17 mouse cellular contexts compared by ENCODE assay signal in the genomic region with DNA sequence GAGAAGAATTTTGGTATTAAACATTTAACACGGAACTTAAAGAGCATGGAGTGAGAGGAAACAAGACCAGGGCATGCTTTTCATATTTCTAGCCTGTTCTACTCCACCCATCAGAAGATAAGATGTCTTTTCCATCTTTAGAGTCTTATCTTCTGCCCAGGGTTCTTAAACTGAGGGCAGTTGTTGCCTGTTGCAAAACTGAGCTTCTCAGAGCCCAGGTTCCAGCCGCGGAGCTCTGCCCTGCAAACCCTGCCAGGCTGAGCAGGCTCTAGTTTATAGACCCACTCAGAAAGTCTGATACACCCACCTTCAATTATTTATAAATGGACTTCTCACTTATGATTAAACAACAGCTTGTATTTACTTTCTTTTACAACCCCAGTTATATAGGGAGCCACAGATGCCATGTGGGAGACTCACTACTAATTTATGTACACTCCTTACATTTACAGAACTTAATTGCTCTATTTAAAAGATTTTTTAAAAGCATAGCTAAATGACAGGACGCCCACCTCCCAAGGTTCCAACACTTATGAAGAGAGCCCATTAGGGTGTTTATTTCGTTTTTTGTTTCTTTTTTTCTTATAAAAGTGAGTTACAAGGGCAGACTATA. TPM values are rescaled to one million over a fixed set of nuclear protein-coding genes. Genes with fewer than 3 reads are reported as not detected.
DNase-seq lines count a peak whose midpoint lies in the region; ATAC-seq lines count a peak whose summit lies in the region.
"Had no signal": no experiment of that assay in that cellular context is flagged by ENCODE, and none has a peak within 500 bp of the region (broad histone marks: within the 10 kb centered on the region; RNA-seq: fewer than 3 reads in every experiment).

No protein-coding gene starts in this region.

- no peaks in the 10 kb centered on the region for H3K9me3 ChIP-seq in forebrain, embryonic 10.5 days
- H3K9me3 ChIP-seq in forebrain, embryonic 14.5 days (replicated peaks; ENCODE audit: control insufficient read depth, low read length), result no peaks in the 10 kb centered on the region
- no peaks in the 10 kb centered on the region for H3K9me3 ChIP-seq in heart, embryonic 16.5 days (replicated peaks; ENCODE audit: control insufficient read depth, low read length)
- H3K9me3 ChIP-seq: midbrain, embryonic 10.5 days; neural tube, embryonic 15.5 days had no signal

- ATAC-seq in forebrain, embryonic 14.5 days, result no peak
- no peak for ATAC-seq in heart, embryonic 16.5 days (replicated peaks; ENCODE audit: extremely low read depth, insufficient read depth, low FRiP score)
- ATAC-seq: forebrain, postnatal 0 days; hindbrain, postnatal 0 days; lung, postnatal 0 days had no signal

- no peaks in the 10 kb centered on the region for H3K27me3 ChIP-seq in forebrain, embryonic 10.5 days (ENCODE audit: poor library complexity, severe bottlenecking)
- H3K27me3 ChIP-seq in forebrain, embryonic 14.5 days (replicated peaks; ENCODE audit: control insufficient read depth, insufficient read depth, low read length), result no peaks in the 10 kb centered on the region
- no peaks in the 10 kb centered on the region for H3K27me3 ChIP-seq in heart, embryonic 16.5 days (ENCODE audit: control insufficient read depth, insufficient read depth, low read length)
- H3K27me3 ChIP-seq: neural tube, embryonic 15.5 days had no signal

- H3K4me2 ChIP-seq in forebrain, embryonic 14.5 days (ENCODE audit: low read length), result no peak overlapping the region
- peak overlapping the region; percentile 22; the same call in 1 of the 2 replicates for H3K4me2 ChIP-seq in heart, embryonic 16.5 days (ENCODE audit: low read depth, low read length)
- H3K4me2 ChIP-seq: neural tube, embryonic 15.5 days had no signal

- peaks cover 10% of the 10 kb centered on the region for H3K4me1 ChIP-seq in forebrain, embryonic 10.5 days
- H3K4me1 ChIP-seq in forebrain, embryonic 14.5 days (ENCODE audit: control insufficient read depth, insufficient read depth, low read length), result no peaks in the 10 kb centered on the region
- peaks cover 63% of the 10 kb centered on the region for H3K4me1 ChIP-seq in heart, embryonic 16.5 days (ENCODE audit: control insufficient read depth, insufficient read depth, low read length)

- intact Hi-C loops in heart, postnatal 36 days (cut with DNase I), result no loop called here

- 63% methylated on average over 5 of the region's 5 CpGs for WGBS in forebrain, embryonic 10.5 days
- 55% methylated on average over 5 of the region's 5 CpGs for WGBS in forebrain, embryonic 14.5 days
- 53% methylated on average over 5 of the region's 5 CpGs for WGBS in heart, embryonic 16.5 days

- no peak for DNase-seq in forebrain, embryonic 10.5 days (ENCODE audit: extremely low spot score, low spot score)
- no peak for DNase-seq in forebrain, embryonic 14.5 days (ENCODE audit: low spot score)
- DNase-seq in heart, postnatal 36 days, result no peak
- peak; percentile 54 for DNase-seq in liver
- DNase-seq in telencephalon, adult 2 months (ENCODE audit: low read depth, low spot score), result peak; percentile 24
- no peak for DNase-seq in left cerebral cortex, adult 8-10 months (ENCODE audit: low spot score in 2 of 2)
- no peak for DNase-seq in ovary, adult 18-20 months (ENCODE audit: low spot score)
- DNase-seq: adrenal gland, postnatal 14 days; forebrain, postnatal 0 days; kidney, adult 8-10 months; thymus, postnatal 4 days had no signal

- H3K9ac ChIP-seq in forebrain, embryonic 14.5 days (ENCODE audit: low read length), result no peak overlapping the region
- no peak overlapping the region for H3K9ac ChIP-seq in heart, embryonic 16.5 days (ENCODE audit: low read length)
- H3K9ac ChIP-seq: forebrain, postnatal 0 days; neural tube, embryonic 15.5 days had no signal

- H3K4me3 ChIP-seq in forebrain, embryonic 10.5 days, result no peak overlapping the region
- no peak overlapping the region for H3K4me3 ChIP-seq in forebrain, embryonic 14.5 days (ENCODE audit: low read depth, low read length)
- no peak overlapping the region for H3K4me3 ChIP-seq in heart, embryonic 16.5 days (ENCODE audit: low read length)
- H3K4me3 ChIP-seq: midbrain, embryonic 10.5 days; neural tube, embryonic 15.5 days had no signal

- 0 out of 2 replicates have a peak overlapping the region, but pooled peaks have one; percentile 8 for H3K27ac ChIP-seq in forebrain, embryonic 10.5 days
- H3K27ac ChIP-seq in forebrain, embryonic 14.5 days (ENCODE audit: low read depth, low read length), result no peak overlapping the region
- peak overlapping the region; percentile 49 for H3K27ac ChIP-seq in heart, embryonic 16.5 days (ENCODE audit: low read length)
- H3K27ac ChIP-seq: hindbrain, postnatal 0 days; midbrain, embryonic 10.5 days; neural tube, embryonic 15.5 days; stomach, postnatal 0 days had no signal

- H3K36me3 ChIP-seq in forebrain, embryonic 10.5 days (replicated peaks), result no peaks in the 10 kb centered on the region
- H3K36me3 ChIP-seq in forebrain, embryonic 14.5 days (ENCODE audit: control insufficient read depth, insufficient read depth, low read length), result no peaks in the 10 kb centered on the region
- peaks cover 6% of the 10 kb centered on the region; the same call in 1 of the 2 replicates for H3K36me3 ChIP-seq in heart, embryonic 16.5 days (ENCODE audit: control insufficient read depth, insufficient read depth)
- H3K36me3 ChIP-seq: midbrain, embryonic 10.5 days had no signal

RNA-seq across cellular contexts. Expression of gene Cdc42ep3, which starts 11.5 kb away (rescaled TPM):
- 8.6 and 9.7 TPM in 2 replicates for polyA plus RNA-seq in forebrain, embryonic 10.5 days (2016; fragmentation: Nextera tagmentation; extraction: Ambion mirVana)
- polyA plus RNA-seq in forebrain, embryonic 14.5 days (2014; fragmentation: Nextera tagmentation; extraction: Ambion mirVana), result 41.3 and 42.4 TPM in 2 replicates
- polyA plus RNA-seq in heart, embryonic 16.5 days (2015; fragmentation: Nextera tagmentation; extraction: Ambion mirVana), result 72.3 and 73.7 TPM in 2 replicates
- 10 to 100 TPM; 31.3 to 35.3 TPM for total RNA-seq in heart, postnatal 36 days (2021)
- total RNA-seq in left cerebral cortex, adult 8-10 months (2022), result 10 to 100 TPM; 14.3 to 21.6 (median 19.5) TPM

Comparison
In these comparisons a context has a peak if more than half of its experiments do, and no peak if none do; other contexts are left out.
1. DNase-seq: peak in liver (single experiment) and telencephalon, adult 2 months (single experiment); none in forebrain, embryonic 10.5 days (single experiment), forebrain, embryonic 14.5 days (single experiment), heart, postnatal 36 days (0 of 2), left cerebral cortex, adult 8-10 months (0 of 2) and ovary, adult 18-20 months (single experiment).